Mouse (Mus musculus) spleen, postnatal 14 days (tissue): ENCODE data around the gene Gm128.

Source experiments
- DNase-seq, 2 experiments: peaks; one replicate each; pipeline ENCODE4 v3.0.0; 2021 to 2022; ENCODE audit warnings: low spot score in 2 of 2

The Gm128 gene

GRCm38 (mm10) chr3:95241498-95241897, at the start of gene Gm128:
Gm128 (minus strand) TSS chr3:95241598.
- DNase-seq, result no peak

GRCm38 (mm10) chr3:95291041-95291440, 49.6 kb upstream of the Gm128 start:
- no peak for DNase-seq

GRCm38 (mm10) chr3:95290156-95290555, 48.8 kb upstream of the Gm128 start:
- DNase-seq, result no peak

- no peak for DNase-seq
Observed at GRCm38 (mm10) chr3:95289419-95289818, 48.0 kb upstream of the Gm128 start.

- DNase-seq, result no peak
Observed at GRCm38 (mm10) chr3:95287541-95287940, 46.1 kb upstream of the Gm128 start.

GRCm38 (mm10) chr3:95286510-95286909, 45.1 kb upstream of the Gm128 start:
- no peak for DNase-seq

- no peak for DNase-seq
Observed at GRCm38 (mm10) chr3:95286011-95286410, 44.6 kb upstream of the Gm128 start.

- DNase-seq, result no peak
Observed at GRCm38 (mm10) chr3:95285390-95285789, 44.0 kb upstream of the Gm128 start.

GRCm38 (mm10) chr3:95284501-95285281, 43.3 kb upstream of the Gm128 start:
- no peak for DNase-seq

GRCm38 (mm10) chr3:95284062-95284461, 42.7 kb upstream of the Gm128 start:
- DNase-seq, result no peak

- no peak for DNase-seq
Observed at GRCm38 (mm10) chr3:95283589-95283941, 42.2 kb upstream of the Gm128 start.

GRCm38 (mm10) chr3:95282865-95283588, 41.6 kb upstream of the Gm128 start:
- peak; percentile 67 to 73 for DNase-seq

GRCm38 (mm10) chr3:95282381-95282864, 41.0 kb upstream of the Gm128 start:
- peak; percentile 37 to 47 for DNase-seq

GRCm38 (mm10) chr3:95281216-95282126, 40.1 kb upstream of the Gm128 start, which contains the start of the genes Mindy1 and Prune1:
Mindy1 (plus strand) TSS chr3:95281345.
Prune1 (minus strand) TSS chr3:95282076.
- peak; percentile 98 to 99 for DNase-seq

- no peak for DNase-seq
Observed at GRCm38 (mm10) chr3:95280747-95281146, 39.3 kb upstream of the Gm128 start.

GRCm38 (mm10) chr3:95277149-95277551, 35.8 kb upstream of the Gm128 start:
- DNase-seq, result no peak

- DNase-seq, result no peak
Observed at GRCm38 (mm10) chr3:95276428-95276934, 35.1 kb upstream of the Gm128 start.

GRCm38 (mm10) chr3:95275161-95275560, 33.8 kb upstream of the Gm128 start:
- DNase-seq, result no peak

GRCm38 (mm10) chr3:95274453-95274852, 33.1 kb upstream of the Gm128 start:
- DNase-seq, result no peak

- no peak for DNase-seq
Observed at GRCm38 (mm10) chr3:95273471-95273870, 32.1 kb upstream of the Gm128 start.

GRCm38 (mm10) chr3:95270766-95271364, 29.5 kb upstream of the Gm128 start:
- DNase-seq, result no peak
